Mouse (Mus musculus) lung, postnatal 4 days (tissue): ENCODE measurements around the gene Cfap73.

Experiments used
- DNase-seq, 2 experiments: peaks; one replicate each; pipeline ENCODE4 v3.0.0; 2021

Cfap73 gene

DNA sequence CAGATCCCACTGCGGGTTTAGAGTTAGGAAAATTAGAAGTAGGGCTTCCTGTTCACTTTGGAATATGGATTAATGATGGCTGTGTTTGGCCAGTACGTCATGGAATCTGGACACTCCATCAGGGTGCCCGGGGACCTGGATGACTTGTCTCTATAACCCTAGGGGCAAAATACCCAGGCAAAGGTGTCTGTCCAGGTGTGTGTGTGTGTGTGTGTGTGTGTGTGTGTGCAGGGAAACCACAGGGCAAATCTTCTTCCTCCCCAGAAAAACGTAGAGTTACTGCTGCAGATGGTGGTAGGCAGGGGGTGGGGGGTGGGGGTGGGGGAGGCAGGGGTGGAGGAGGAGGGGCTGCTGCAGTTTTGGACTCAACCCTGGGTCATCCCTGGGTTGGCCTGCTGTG, 13.3 kb upstream of the Cfap73 start:
- no peak for DNase-seq

GRCm38 (mm10) chr5:120645851-120646250, 11.8 kb upstream of the Cfap73 start:
- DNase-seq, result no peak

- DNase-seq, result no peak
Observed at GRCm38 (mm10) chr5:120644227-120644626, 10.2 kb upstream of the Cfap73 start.

DNA sequence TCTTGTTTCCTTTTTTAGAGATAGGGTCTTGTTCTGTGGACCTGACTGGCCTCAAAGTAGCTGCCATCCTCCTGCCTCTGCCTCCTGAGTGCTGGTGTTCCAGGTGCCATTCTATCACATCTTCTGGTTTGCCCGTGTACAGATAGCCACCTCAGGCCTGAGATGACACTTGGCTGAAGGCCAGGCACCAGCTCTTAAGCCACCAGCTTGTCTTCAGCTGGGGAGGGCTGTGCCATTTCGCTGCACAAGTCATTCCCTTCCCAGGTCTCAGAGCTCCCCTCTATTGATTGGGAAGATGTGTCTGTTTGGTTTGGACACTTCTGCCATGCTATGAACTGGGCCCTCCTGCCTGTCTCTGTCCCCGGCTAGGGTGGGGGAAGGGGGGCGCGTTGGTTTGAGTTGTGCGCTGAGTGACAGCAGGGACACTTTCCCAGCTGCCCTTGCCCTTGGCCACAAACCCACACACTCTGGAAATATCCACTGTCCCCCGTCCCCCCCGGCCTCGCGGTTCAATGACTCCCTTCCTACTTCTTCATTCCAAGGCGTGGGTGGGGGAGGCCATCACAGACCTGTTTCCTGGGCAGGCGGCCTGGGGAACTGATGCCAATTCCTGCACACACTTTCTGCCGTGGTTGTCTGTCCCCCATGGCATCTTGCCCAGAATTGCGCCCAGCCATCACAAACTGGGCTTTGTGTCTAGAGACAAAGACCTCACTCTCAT, 9.5 kb upstream of the Cfap73 start:
- DNase-seq, result no peak

DNA sequence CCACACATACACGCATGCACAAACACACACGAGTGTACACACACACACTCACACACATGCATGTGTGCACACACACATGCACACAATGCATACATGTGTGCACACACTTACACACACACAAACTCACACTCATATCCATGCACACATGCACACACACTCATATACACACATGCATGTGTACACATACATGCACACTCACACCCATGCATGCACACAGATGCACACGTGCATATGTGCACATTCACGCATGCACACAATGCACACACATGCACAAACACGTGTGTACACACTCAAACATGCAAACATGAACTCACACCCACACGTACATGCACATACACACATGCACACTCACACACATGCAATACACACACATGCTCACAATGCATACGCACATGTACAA, 6.1 kb upstream of the Cfap73 start:
- DNase-seq, result no peak

DNA sequence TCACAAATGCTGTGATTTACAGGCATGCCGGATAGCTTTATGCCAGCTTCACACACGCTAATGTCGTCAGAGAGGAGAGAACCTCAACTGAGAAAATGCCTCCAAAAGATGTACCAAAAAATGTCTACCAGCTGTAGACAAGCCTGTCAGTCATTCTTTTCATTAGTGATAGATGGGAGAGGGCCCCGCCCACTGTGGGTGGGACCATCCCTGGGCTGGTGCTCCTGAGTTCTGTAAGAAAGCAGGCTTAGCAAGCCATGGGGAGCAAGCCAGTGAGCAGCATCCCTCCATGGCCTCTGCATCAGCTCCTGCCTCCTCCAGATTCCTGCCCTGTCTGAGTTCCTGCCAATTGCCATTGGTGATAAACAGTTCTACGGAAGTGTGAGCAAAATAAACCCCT, 1.6 kb upstream of the Cfap73 start:
- no peak for DNase-seq

GRCm38 (mm10) chr5:120634860-120635259, 825 bp upstream of the Cfap73 start:
- no peak for DNase-seq

DNA sequence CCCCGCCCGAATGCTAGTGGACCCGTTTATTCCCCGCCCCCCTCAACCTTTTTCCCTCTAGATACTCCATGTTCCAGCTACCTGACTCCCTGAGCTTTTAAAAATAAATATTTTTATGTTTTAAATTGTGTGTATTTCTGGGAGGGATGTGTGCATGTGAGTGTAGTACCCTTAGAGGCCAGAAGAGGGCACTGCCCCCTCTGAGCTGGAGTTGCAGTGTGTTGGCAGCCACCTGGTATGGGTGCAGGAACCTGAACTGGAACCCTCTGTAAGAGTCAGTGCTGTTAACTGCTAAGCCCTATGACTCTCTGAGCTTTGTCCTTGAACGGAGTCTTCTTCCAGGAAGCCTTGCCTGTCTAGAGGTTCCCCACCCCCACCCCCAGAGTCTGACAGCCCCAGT, 2.1 kb downstream of the Cfap73 start:
- DNase-seq, result no peak

DNA sequence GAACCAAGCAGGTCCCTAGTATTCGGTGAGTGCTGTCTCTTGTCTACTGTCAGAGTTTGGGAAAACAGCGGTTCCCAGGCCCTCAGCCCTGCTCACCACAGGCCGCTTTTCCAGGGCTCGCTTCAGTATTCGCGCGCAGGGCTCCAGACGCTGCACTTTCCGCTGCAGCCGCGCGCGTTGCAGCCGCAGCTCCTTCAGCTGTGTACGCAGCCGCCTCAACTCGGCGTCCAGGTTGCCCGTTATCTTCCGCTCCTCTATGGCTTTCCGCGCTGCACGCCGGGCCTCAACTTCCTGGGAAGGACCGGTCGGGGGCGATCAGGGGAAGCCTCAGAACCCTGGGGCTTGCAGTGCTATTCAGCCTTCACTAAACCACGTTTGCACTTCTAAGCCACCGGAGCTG, 2.9 kb downstream of the Cfap73 start:
- no peak for DNase-seq

- peak in 1 of 2 experiments; percentile 32 for DNase-seq
Observed at GRCm38 (mm10) chr5:120628624-120629023, 5.4 kb downstream of the Cfap73 start.

- no peak for DNase-seq
Observed at GRCm38 (mm10) chr5:120627515-120628300, 6.3 kb downstream of the Cfap73 start.

DNA sequence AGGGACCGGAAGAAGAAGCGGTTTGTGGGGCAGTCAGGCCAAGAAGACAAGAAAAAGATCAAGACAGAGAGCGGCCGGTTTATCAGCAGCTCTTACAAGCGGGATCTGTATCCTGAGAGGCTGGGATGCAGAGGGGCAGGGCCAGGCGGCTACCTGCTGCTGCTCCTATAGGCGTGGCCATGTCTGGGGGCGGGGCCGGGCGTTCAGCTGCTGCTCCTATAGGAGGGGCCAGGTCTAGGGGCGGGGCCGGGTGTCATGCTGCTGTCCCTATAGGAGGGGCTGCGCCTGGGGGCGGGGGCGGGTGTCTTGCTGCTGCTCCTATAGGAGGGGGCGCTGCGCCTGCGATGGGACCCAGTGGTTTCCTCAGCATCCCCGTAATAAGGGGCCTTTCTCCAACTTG, 7.6 kb downstream of the Cfap73 start:
- peak; percentile 48 to 54 for DNase-seq

GRCm38 (mm10) chr5:120624427-120624826, 9.6 kb downstream of the Cfap73 start:
- DNase-seq, result no peak

DNA sequence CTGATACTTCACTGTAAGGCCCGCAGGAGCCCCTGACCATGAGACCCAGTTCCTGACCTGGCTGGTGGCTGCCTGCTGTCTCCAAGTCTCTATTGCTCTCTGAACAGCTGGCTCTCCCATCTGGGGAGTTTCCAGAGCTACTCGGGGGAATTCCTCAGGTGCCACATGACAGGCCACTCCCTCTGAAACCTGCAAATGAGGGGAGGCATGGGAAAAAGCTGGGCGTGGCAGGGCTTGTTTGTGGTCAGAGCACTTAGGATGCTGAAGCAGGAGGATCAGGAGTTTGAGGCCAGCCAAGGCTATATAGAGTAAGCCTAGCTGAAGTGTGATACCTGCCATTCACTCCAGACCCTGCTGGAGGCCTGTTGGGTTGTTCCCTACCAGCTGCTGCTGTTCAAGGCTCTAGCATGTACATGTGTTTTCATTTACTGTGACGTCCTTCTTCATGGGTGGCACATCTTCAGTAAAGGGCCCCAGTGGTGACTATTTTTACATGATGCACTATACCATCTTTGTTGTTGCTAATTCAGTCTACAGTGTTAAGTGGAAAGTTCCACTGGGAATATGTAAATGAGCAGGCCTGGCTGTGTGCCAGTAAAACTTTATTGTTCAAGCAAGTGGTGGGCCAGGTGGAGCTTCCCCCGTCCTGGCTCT, 11.7 kb downstream of the Cfap73 start:
- no peak for DNase-seq

GRCm38 (mm10) chr5:120621846-120622197, 12.2 kb downstream of the Cfap73 start:
- DNase-seq, result no peak

DNA sequence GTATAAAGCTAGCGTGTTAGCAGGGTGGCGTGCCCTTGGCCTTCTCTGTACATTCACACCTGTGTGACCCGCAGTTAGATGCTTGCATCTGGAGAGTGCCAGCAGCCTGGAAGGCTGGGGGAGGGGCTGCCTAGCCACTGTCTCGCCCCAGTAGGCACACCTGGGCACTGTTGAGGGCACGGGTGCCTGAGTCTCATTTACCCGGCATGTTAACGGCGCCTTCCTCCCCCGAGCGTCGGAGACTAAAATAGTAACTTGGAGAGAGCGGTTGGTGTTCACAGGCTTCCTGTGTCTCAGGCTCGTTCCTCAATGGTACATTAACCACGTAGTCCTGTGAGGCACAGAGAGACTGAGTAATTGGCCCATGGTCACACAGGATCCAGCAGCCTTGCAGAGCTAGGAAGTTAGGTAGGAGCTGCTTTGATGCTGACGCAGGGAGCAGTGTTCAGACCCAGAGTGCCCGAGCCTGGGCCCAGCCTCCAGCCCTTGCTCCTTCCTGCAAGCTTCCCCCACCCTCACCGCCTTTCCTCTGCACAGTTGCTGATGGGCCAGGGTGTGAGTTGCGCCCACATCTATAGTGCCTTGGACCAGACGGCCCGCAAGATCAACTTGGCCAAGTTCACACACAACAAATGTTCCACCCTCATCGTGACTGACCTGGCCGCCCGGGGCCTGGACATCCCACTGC, 12.8 kb downstream of the Cfap73 start:
- DNase-seq, result peak in 1 of 2 experiments; percentile 48

- DNase-seq, result peak; percentile 73 to 85
Observed at GRCm38 (mm10) chr5:120620375-120621077, 13.5 kb downstream of the Cfap73 start.

GRCm38 (mm10) chr5:120619201-120619600, 14.8 kb downstream of the Cfap73 start:
- peak; percentile 31 to 67 for DNase-seq

DNA sequence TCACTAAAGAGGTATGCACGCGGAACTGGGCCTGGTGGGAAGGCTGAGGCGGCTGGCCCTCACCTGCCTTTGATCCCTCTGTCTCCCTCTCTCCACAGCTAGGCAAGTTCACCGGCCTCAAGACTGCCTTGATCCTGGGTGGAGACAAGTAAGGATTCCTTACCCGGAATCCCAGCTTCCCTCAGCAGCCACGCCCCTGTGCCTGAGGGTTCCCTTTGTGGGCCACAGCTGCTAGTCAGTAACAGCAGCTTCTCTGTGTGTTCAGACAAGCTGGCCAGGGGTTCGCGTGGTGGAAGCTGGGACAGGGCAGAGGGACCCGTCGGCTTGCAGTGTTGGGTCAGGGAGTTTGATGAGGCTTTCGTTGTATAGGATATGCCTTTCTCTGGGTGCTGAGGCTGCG, 15.3 kb downstream of the Cfap73 start:
- no peak for DNase-seq

DNA sequence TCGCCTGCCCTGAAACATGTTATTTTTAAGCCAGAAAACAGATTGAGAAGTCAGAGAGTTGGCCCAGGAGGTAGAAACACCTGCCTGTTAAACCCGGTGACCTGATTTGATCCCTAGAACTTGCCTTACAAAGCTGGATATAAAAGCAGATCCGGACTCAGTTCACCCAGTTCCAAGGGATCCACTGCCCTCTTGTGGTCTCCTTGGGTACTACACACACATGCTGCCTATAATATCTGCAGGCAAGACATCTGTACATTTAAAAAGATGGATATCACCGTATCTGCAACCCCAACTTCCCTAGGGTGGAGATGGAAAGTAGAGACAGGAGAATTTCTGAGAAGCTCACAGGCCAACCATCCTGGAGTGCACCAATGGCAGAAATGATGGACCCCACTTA, 18.1 kb downstream of the Cfap73 start:
- no peak for DNase-seq

DNA sequence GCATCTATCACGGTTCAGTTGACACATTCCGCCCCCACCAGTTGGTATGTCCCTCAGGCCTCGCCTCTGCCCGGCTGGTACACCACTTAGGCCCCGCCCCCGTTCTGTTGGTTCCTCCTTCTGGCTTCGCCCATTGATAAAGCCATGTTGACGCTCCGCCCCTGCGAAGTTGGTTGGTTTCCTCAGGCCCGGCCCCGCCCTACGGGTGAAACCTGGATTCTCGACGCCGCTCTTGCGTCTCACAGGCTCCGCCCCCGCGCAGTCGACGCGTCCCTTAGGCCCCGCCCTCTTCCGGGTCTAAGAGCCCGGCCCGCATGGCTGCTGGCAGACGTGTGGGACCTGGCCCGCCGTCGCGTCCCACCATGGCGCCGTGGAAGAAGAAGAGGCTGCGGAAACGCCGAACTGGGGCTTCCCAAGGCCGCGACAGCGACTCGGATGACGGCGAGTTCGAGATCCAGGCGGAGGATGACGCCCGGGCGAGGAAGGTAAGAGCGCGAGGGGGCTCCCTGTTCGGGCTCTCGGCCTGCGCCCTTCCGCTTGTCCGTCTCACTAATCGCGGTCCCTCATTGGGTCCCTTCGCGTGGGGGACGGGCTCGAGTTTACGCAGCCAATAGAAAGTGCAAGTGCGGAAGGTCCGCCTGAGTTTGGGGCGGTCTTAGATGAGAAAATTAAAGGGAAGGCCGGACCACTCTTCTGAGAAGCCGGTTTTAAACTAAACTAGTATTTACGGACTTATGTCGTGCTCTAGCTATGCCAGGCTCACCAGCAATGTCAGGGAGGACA, 21.0 kb downstream of the Cfap73 start:
- DNase-seq, result peak; percentile 100

- peak; percentile 96 to 97 for DNase-seq
Observed at GRCm38 (mm10) chr5:120612442-120612821, 21.6 kb downstream of the Cfap73 start, which contains the start of the genes Rita1 and Ddx54. TSS of gene Rita1 (minus strand) at chr5:120612589. TSS of gene Ddx54 (plus strand) at chr5:120612739.
